In the genomic region with DNA sequence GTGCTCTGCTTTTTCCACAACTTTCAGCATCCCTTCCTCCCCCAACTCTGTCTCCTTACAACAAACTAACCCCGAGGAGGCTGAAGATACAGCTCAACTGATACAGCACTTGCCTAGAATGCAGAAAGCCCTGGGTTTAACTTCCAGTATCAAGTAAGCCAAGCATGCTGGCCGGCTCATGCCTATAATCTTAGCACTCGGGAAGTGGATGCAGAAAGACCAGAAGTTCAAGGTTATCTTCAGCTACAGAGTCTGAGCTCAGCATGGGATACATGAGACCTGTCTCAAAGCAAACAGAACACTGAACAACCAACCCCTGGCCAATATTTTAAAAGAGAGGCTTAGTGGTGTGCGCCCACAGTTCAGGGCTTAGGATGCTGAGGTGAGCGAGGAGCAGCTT, we compare ENCODE assay signal across 10 mouse cellular contexts. TPM values are rescaled to one million over a fixed set of nuclear protein-coding genes. Genes with fewer than 3 reads are reported as not detected.
DNase-seq lines count a peak whose midpoint lies in the region; ATAC-seq and TF ChIP-seq lines count a peak whose summit lies in the region.
"Had no signal": no experiment of that assay in that cellular context is flagged by ENCODE, and none has a peak within 500 bp of the region (broad histone marks: within the 10 kb centered on the region; RNA-seq: fewer than 3 reads in every experiment).

No protein-coding gene starts in this region.

- no peak for TF ChIP-seq POLR2A in kidney, adult 2 months (IDR thresholded peaks at IDR 0.05; ENCODE audit: low read depth, low read length)

- H3K4me3 ChIP-seq in kidney, embryonic 15.5 days (replicated peaks): no peak overlapping the region
- no peak overlapping the region for H3K4me3 ChIP-seq in kidney, adult 2 months (ENCODE audit: insufficient read depth, low read depth, low read length)
- H3K4me3 ChIP-seq in forebrain, embryonic 12.5 days (replicated peaks): no peak overlapping the region
- H3K4me3 ChIP-seq in limb, embryonic 12.5 days (replicated peaks): no peak overlapping the region
- no peak overlapping the region for H3K4me3 ChIP-seq in stomach, embryonic 15.5 days (replicated peaks)

- H3K4me2 ChIP-seq in kidney, embryonic 15.5 days: no peak overlapping the region
- 0 out of 2 replicates have a peak overlapping the region, but pooled peaks have one; percentile 8 for H3K4me2 ChIP-seq in forebrain, embryonic 12.5 days
- no peak overlapping the region for H3K4me2 ChIP-seq in limb, embryonic 12.5 days
- H3K4me2 ChIP-seq in stomach, embryonic 15.5 days: no peak overlapping the region
- H3K4me2 ChIP-seq: lung, embryonic 14.5 days had no signal

- H3K9me3 ChIP-seq in kidney, embryonic 15.5 days (replicated peaks): no peaks in the 10 kb centered on the region
- no peaks in the 10 kb centered on the region for H3K9me3 ChIP-seq in forebrain, embryonic 12.5 days
- no peaks in the 10 kb centered on the region for H3K9me3 ChIP-seq in limb, embryonic 12.5 days
- H3K9me3 ChIP-seq in stomach, embryonic 15.5 days: no peaks in the 10 kb centered on the region

- H3K9ac ChIP-seq in kidney, embryonic 15.5 days: no peak overlapping the region
- no peak overlapping the region for H3K9ac ChIP-seq in forebrain, embryonic 12.5 days
- no peak overlapping the region for H3K9ac ChIP-seq in limb, embryonic 12.5 days (replicated peaks)
- H3K9ac ChIP-seq in stomach, embryonic 15.5 days: no peak overlapping the region
- H3K9ac ChIP-seq: lung, embryonic 14.5 days had no signal

- no peaks in the 10 kb centered on the region for H3K27me3 ChIP-seq in kidney, embryonic 15.5 days
- no peaks in the 10 kb centered on the region for H3K27me3 ChIP-seq in kidney, adult 2 months (replicated peaks; ENCODE audit: control insufficient read depth, insufficient read depth, low read length)
- no peaks in the 10 kb centered on the region for H3K27me3 ChIP-seq in forebrain, embryonic 12.5 days
- no peaks in the 10 kb centered on the region for H3K27me3 ChIP-seq in limb, embryonic 12.5 days
- H3K27me3 ChIP-seq in stomach, embryonic 15.5 days (replicated peaks): no peaks in the 10 kb centered on the region

- WGBS in kidney, embryonic 15.5 days: 72% methylated on average over 5 of the region's 5 CpGs
- WGBS in kidney, adult 2 months: 79% methylated on average over 5 of the region's 5 CpGs
- 63% methylated on average over 5 of the region's 5 CpGs for WGBS in forebrain, embryonic 12.5 days
- WGBS in limb, embryonic 12.5 days: 68% methylated on average over 5 of the region's 5 CpGs
- WGBS in stomach, embryonic 15.5 days: 73% methylated on average over 5 of the region's 5 CpGs

- H3K36me3 ChIP-seq in kidney, embryonic 15.5 days: peaks cover 9% of the 10 kb centered on the region; the same call in 1 of the 2 replicates
- no peaks in the 10 kb centered on the region; the same call in 1 of the 2 replicates for H3K36me3 ChIP-seq in kidney, adult 2 months (ENCODE audit: control insufficient read depth, insufficient read depth, low read length)
- H3K36me3 ChIP-seq in forebrain, embryonic 12.5 days (replicated peaks): no peaks in the 10 kb centered on the region; the same call in 1 of the 2 replicates
- peaks cover 6% of the 10 kb centered on the region for H3K36me3 ChIP-seq in limb, embryonic 12.5 days
- 0 out of 2 replicates have a peak, but pooled peaks cover 6% of the 10 kb centered on the region for H3K36me3 ChIP-seq in stomach, embryonic 15.5 days

- TF ChIP-seq CTCF in kidney, adult 2 months (conservative IDR thresholded peaks at IDR 0.05; ENCODE audit: insufficient read depth, insufficient read length, low read depth, low read length): no peak

- H3K4me1 ChIP-seq in kidney, embryonic 15.5 days: peaks cover 22% of the 10 kb centered on the region
- H3K4me1 ChIP-seq in kidney, adult 2 months (ENCODE audit: control insufficient read depth, insufficient read depth, low read length): peaks cover 13% of the 10 kb centered on the region; the same call in 1 of the 2 replicates
- peaks cover 42% of the 10 kb centered on the region for H3K4me1 ChIP-seq in forebrain, embryonic 12.5 days
- H3K4me1 ChIP-seq in limb, embryonic 12.5 days (replicated peaks): peaks cover 38% of the 10 kb centered on the region
- peaks cover 9% of the 10 kb centered on the region; the same call in 1 of the 2 replicates for H3K4me1 ChIP-seq in stomach, embryonic 15.5 days

- ATAC-seq in kidney, embryonic 15.5 days (replicated peaks; ENCODE audit: low FRiP score): no peak
- ATAC-seq in forebrain, embryonic 12.5 days (ENCODE audit: low FRiP score): no peak
- no peak for ATAC-seq in limb, embryonic 12.5 days (ENCODE audit: insufficient number of reproducible peaks, insufficient read depth, low FRiP score, low TSS enrichment, low read depth)
- ATAC-seq in stomach, embryonic 15.5 days (ENCODE audit: insufficient read depth, low FRiP score, low read depth): no peak

- peak overlapping the region; percentile 7; the same call in 1 of the 2 replicates for H3K27ac ChIP-seq in kidney, embryonic 15.5 days
- H3K27ac ChIP-seq in kidney, adult 2 months (ENCODE audit: insufficient read depth, low read depth, low read length): no peak overlapping the region
- peak overlapping the region; percentile 57; the same call in 1 of the 2 replicates for H3K27ac ChIP-seq in forebrain, embryonic 12.5 days
- H3K27ac ChIP-seq in limb, embryonic 12.5 days: peak overlapping the region; percentile 57
- H3K27ac ChIP-seq in stomach, embryonic 15.5 days: peak overlapping the region; percentile 36; the same call in 1 of the 2 replicates

- intact Hi-C loops in left cerebral cortex, postnatal 14 days (cut with DNase I): no loop called here

- DNase-seq in kidney, adult 2 months: no peak
- no peak for DNase-seq in layer of hippocampus, adult 8-10 months (ENCODE audit: low spot score in 2 of 2)
- DNase-seq in left cerebral cortex, postnatal 14 days (ENCODE audit: low spot score in 2 of 2): no peak
- DNase-seq: cerebellum, adult 9-10 months had no signal

RNA-seq across cellular contexts. Expression of a gene that starts 44.5 kb away (rescaled TPM):
- polyA plus RNA-seq in kidney, embryonic 15.5 days (2015; fragmentation: Nextera tagmentation; extraction: Ambion mirVana): 45.7 and 53.8 TPM in 2 replicates
- 115 and 137 TPM in 2 replicates for polyA plus RNA-seq in kidney, adult 2 months (2012; rRNA removed)
- 44.0 and 45.6 TPM in 2 replicates for polyA plus RNA-seq in forebrain, embryonic 12.5 days (2016; fragmentation: Nextera tagmentation; extraction: Ambion mirVana)
- 39.5 and 39.7 TPM in 2 replicates for polyA plus RNA-seq in limb, embryonic 12.5 days (2016; fragmentation: Nextera tagmentation; extraction: Ambion mirVana)
- 38.7 and 39.7 TPM in 2 replicates for polyA plus RNA-seq in stomach, embryonic 15.5 days (2015; fragmentation: Nextera tagmentation; extraction: Ambion mirVana)
- total RNA-seq in layer of hippocampus, adult 8-10 months (2022): 10 to 100 TPM; 58.8 to 73.3 (median 62.6) TPM
- 10 to 100 TPM; 47.5 to 53.7 TPM for total RNA-seq in left cerebral cortex, postnatal 14 days (2021)
- total RNA-seq: hematopoietic stem cell, adult 5-6 weeks had no signal
